Comparison of ENCODE assay signal across 9 mouse cellular contexts in genomic region chr12:103443524-103443923, GRCm38 (mm10). TPM values are rescaled to one million over a fixed set of nuclear protein-coding genes. Genes with fewer than 3 reads are reported as not detected.
DNase-seq lines count a peak whose midpoint lies in the region; ATAC-seq and TF ChIP-seq lines count a peak whose summit lies in the region.
"Had no signal": no experiment of that assay in that cellular context is flagged by ENCODE, and none has a peak within 500 bp of the region (broad histone marks: within the 10 kb centered on the region; RNA-seq: fewer than 3 reads in every experiment).

TSS of gene Ifi27l2a (minus strand) at chr12:103443680.

- intact Hi-C loops in left cerebral cortex, postnatal 25 days (cut with DNase I), result loop anchor here (5.0 kb wide), 1 partner anchor 34 kb away; no protein-coding TSS in a partner anchor
- intact Hi-C loops in left cerebral cortex, postnatal 14 days (cut with DNase I), result no loop called here

- TF ChIP-seq POLR2A in thymus, adult 2 months (IDR thresholded peaks at IDR 0.05; ENCODE audit: control insufficient read depth, extremely low read depth, insufficient read depth, low read length, poor library complexity), result 0 out of 2 replicates have a peak, but pooled peaks have one; percentile 17

- H3K36me3 ChIP-seq in lung, embryonic 14.5 days (ENCODE audit: insufficient read depth), result no peaks in the 10 kb centered on the region
- peaks cover 9% of the 10 kb centered on the region; the same call in 1 of the 2 replicates for H3K36me3 ChIP-seq in thymus, adult 2 months (ENCODE audit: control insufficient read depth, insufficient read depth, low read length)

- no peak within 1 kb of the TSS for H3K4me2 ChIP-seq in lung, embryonic 14.5 days

- no peak within 1 kb of the TSS for H3K4me3 ChIP-seq in lung, embryonic 14.5 days (ENCODE audit: low read depth, low read length)
- H3K4me3 ChIP-seq in thymus, adult 2 months (ENCODE audit: control insufficient read depth, insufficient read depth, low read length), result peak within 1 kb of the TSS; percentile 20

- ATAC-seq in lung, embryonic 14.5 days (ENCODE audit: insufficient read depth), result no peak
- ATAC-seq in inflammation-experienced regulatory T-cells, adult 6 months, result peak; percentile 95

- no peaks in the 10 kb centered on the region for H3K4me1 ChIP-seq in lung, embryonic 14.5 days (ENCODE audit: insufficient read depth)
- no peaks in the 10 kb centered on the region; the same call in 1 of the 2 replicates for H3K4me1 ChIP-seq in thymus, adult 2 months (replicated peaks; ENCODE audit: control insufficient read depth, insufficient read depth, low read length)

- H3K27ac ChIP-seq in lung, embryonic 14.5 days (ENCODE audit: low read depth), result no peak within 1 kb of the TSS
- peak within 1 kb of the TSS; percentile 69; the same call in 1 of the 2 replicates for H3K27ac ChIP-seq in thymus, adult 2 months (ENCODE audit: control insufficient read depth, insufficient read depth, low read length)

- no peak for TF ChIP-seq CTCF in lung, embryonic 14.5 days (IDR thresholded peaks at IDR 0.05; ENCODE audit: low read depth)
- TF ChIP-seq CTCF in thymus, adult 2 months (IDR thresholded peaks at IDR 0.05; ENCODE audit: borderline replicate concordance, control insufficient read depth, extremely low read depth, insufficient read depth, low read length, poor library complexity), result no peak

- no peak within 1 kb of the TSS for H3K9ac ChIP-seq in lung, embryonic 14.5 days

- H3K9me3 ChIP-seq in lung, embryonic 14.5 days (ENCODE audit: low read depth, low read length), result no peaks in the 10 kb centered on the region

- no peaks in the 10 kb centered on the region for H3K27me3 ChIP-seq in lung, embryonic 14.5 days (ENCODE audit: insufficient read depth, low read length)
- H3K27me3 ChIP-seq in thymus, adult 2 months (ENCODE audit: control insufficient read depth, insufficient read depth, low read length), result no peaks in the 10 kb centered on the region

- DNase-seq in lung, embryonic 14.5 days, result no peak
- DNase-seq in lung, postnatal 10 days, result no peak
- DNase-seq in adrenal gland, postnatal 14 days, result peak; percentile 14
- peak; percentile 44 for DNase-seq in thymus, adult 2 months
- no peak for DNase-seq in urinary bladder, postnatal 36 days (ENCODE audit: low spot score in 2 of 2)
- DNase-seq in left cerebral cortex, postnatal 25 days (ENCODE audit: low spot score in 2 of 2), result no peak
- no peak for DNase-seq in left cerebral cortex, postnatal 14 days (ENCODE audit: low spot score in 2 of 2)
- DNase-seq: cerebellum, adult 11-12 months had no signal

- WGBS in lung, embryonic 14.5 days, result 44% methylated on average over 3 of the region's 3 CpGs
- 30% methylated on average over 3 of the region's 3 CpGs for WGBS in thymus, adult 2 months

RNA-seq across cellular contexts. Expression of gene Ifi27l2a, which starts in this region (rescaled TPM):
- polyA plus RNA-seq in lung, embryonic 14.5 days (2014; fragmentation: Nextera tagmentation; extraction: Ambion mirVana), result 10.4 and 11.3 TPM in 2 replicates
- 15.4 and 19.7 TPM in 2 replicates for total RNA-seq in adrenal gland, postnatal 14 days (2021)
- 1,000 to 10,000 TPM in 1 of 3 experiments, 100 to 1,000 TPM in 2; 960 to 1,720 (median 961) TPM for polyA plus RNA-seq in inflammation-experienced regulatory T-cells, adult 6 months (2017; shearing (Covaris generic))
- polyA plus RNA-seq in thymus, adult 2 months (2012; rRNA removed), result 1,465 and 2,132 TPM in 2 replicates
- total RNA-seq in left cerebral cortex, postnatal 25 days (2021), result 1 to 10 TPM; 1.4 to 1.5 TPM
- 1 to 10 TPM; 2.5 to 3.3 TPM for total RNA-seq in left cerebral cortex, postnatal 14 days (2021)

Comparison
In these comparisons a context has a peak if more than half of its experiments do, and no peak if none do; other contexts are left out.
1. RNA of gene Ifi27l2a (polyA plus RNA-seq): 1,465 to 2,132 TPM in thymus, adult 2 months and 960 to 1,720 TPM in inflammation-experienced regulatory T-cells, adult 6 months; 10.4 to 11.3 TPM in lung, embryonic 14.5 days; every median in the first group is over 10 times any median in the second.
2. DNase-seq: peak in adrenal gland, postnatal 14 days (single experiment) and thymus, adult 2 months (single experiment); none in lung, embryonic 14.5 days (single experiment), lung, postnatal 10 days (single experiment), urinary bladder, postnatal 36 days (0 of 2), left cerebral cortex, postnatal 25 days (0 of 2) and left cerebral cortex, postnatal 14 days (0 of 2).